Mouse (Mus musculus) ES-Bruce4 (cell line): ENCODE data around the gene Dlx4. TPM values are rescaled to one million over a fixed set of nuclear protein-coding genes. Genes with fewer than 3 reads are reported as not detected.
A peak's percentile ranks its signal among the peaks of the same experiment; 100 is the strongest.

Source experiments
- H3K27ac ChIP-seq: 2 replicates; pipeline ENCODE4 v1.5.1; 2012; ENCODE audit warnings: low read length, inconsistent platforms; ENCODE audit not compliant: insufficient read depth
- H3K27me3 ChIP-seq: 2 replicates; pipeline ENCODE4 v1.6.1; 2012; ENCODE audit warnings: mild to moderate bottlenecking, low read length, inconsistent platforms; ENCODE audit not compliant: control insufficient read depth, poor library complexity, insufficient read depth, severe bottlenecking
- H3K36me3 ChIP-seq: 2 replicates; pipeline ENCODE4 v1.6.1; 2012; ENCODE audit warnings: inconsistent platforms, mild to moderate bottlenecking, low read length, moderate library complexity; ENCODE audit not compliant: control insufficient read depth, poor library complexity, insufficient read depth, severe bottlenecking
- H3K4me1 ChIP-seq: one replicate; pipeline ENCODE4 v1.8.1; 2011; ENCODE audit warnings: low read length; ENCODE audit not compliant: control insufficient read depth, insufficient read depth
- H3K4me3 ChIP-seq: 2 replicates; pipeline ENCODE4 v1.5.1; 2011; ENCODE audit warnings: low read depth, mild to moderate bottlenecking, low read length
- H3K9ac ChIP-seq: 2 replicates; pipeline ENCODE4 v1.6.1; 2012; ENCODE audit warnings: low read depth, mild to moderate bottlenecking, inconsistent platforms; ENCODE audit not compliant: poor library complexity, severe bottlenecking
- H3K9me3 ChIP-seq: replicated peaks from 2 replicates; pipeline ENCODE4 v1.6.1; 2012; ENCODE audit warnings: mild to moderate bottlenecking, low read length, inconsistent platforms; ENCODE audit not compliant: control insufficient read depth, poor library complexity, insufficient read depth, severe bottlenecking
- CTCF ChIP-seq: IDR thresholded peaks from one replicate; pipeline ENCODE4 v1.8.1; 2011; ENCODE audit warnings: low read depth, low read length
- EP300 ChIP-seq: IDR thresholded peaks from 2 replicates; pipeline ENCODE4 v1.6.1; 2011; ENCODE audit warnings: low read depth, low read length; ENCODE audit not compliant: insufficient read depth
- POLR2A ChIP-seq: IDR thresholded peaks from one replicate; pipeline ENCODE4 v1.8.1; 2011; ENCODE audit warnings: low read length; ENCODE audit not compliant: insufficient read depth
- polyA plus RNA-seq: library from polyadenylated mRNA; stranded (reverse); fragments of >200 nt; gene quantifications from 2 replicates; pipeline ENCODE4 v1.2.4, GENCODE M21; 2011; ENCODE audit warnings: low read depth; ENCODE audit not compliant: missing spikeins, insufficient read depth, insufficient read length

Gene Dlx4
- polyA plus RNA-seq, 1 experiment = 0.96 TPM

GRCm38 (mm10) chr11:95104266-95104665, 41.8 kb downstream of the Dlx4 start:
- no peaks in the 10 kb centered on the region for H3K9me3 ChIP-seq
- H3K27me3 ChIP-seq = no peaks in the 10 kb centered on the region
- H3K27ac ChIP-seq = peak overlapping the region; percentile 32; the same call in 1 of the 2 replicates
- H3K4me1 ChIP-seq = peaks cover 5% of the 10 kb centered on the region
- 0 out of 2 replicates have a peak overlapping the region, but pooled peaks have one; percentile 51 for H3K9ac ChIP-seq
- TF ChIP-seq CTCF = no peak
- TF ChIP-seq EP300 = no peak
- TF ChIP-seq POLR2A = no peak
- H3K4me3 ChIP-seq = no peak overlapping the region
- no peaks in the 10 kb centered on the region for H3K36me3 ChIP-seq

GRCm38 (mm10) chr11:95102161-95102904, 43.7 kb downstream of the Dlx4 start:
- no peak overlapping the region for H3K4me3 ChIP-seq
- H3K4me1 ChIP-seq = peaks cover 5% of the 10 kb centered on the region
- no peak overlapping the region for H3K9ac ChIP-seq
- TF ChIP-seq POLR2A (no peak), EP300 (no peak), CTCF (no peak)
- H3K9me3 ChIP-seq = no peaks in the 10 kb centered on the region
- H3K27me3 ChIP-seq = no peaks in the 10 kb centered on the region
- H3K27ac ChIP-seq = no peak overlapping the region
- no peaks in the 10 kb centered on the region for H3K36me3 ChIP-seq

- Histone ChIP-seq H3K9ac (0 out of 2 replicates have a peak overlapping the region, but pooled peaks have one; percentile 21), H3K27me3 (no peaks in the 10 kb centered on the region), H3K9me3 (no peaks in the 10 kb centered on the region), H3K4me3 (no peak overlapping the region), H3K36me3 (no peaks in the 10 kb centered on the region), H3K27ac (no peak overlapping the region), H3K4me1 (peaks cover 8% of the 10 kb centered on the region)
- TF ChIP-seq EP300 = no peak
- TF ChIP-seq CTCF = no peak
- TF ChIP-seq POLR2A = no peak
Measured at GRCm38 (mm10) chr11:95101071-95101788, 44.8 kb downstream of the Dlx4 start.

- H3K9ac ChIP-seq = no peak overlapping the region
- H3K27ac ChIP-seq = no peak overlapping the region
- no peak overlapping the region for H3K4me3 ChIP-seq
- TF ChIP-seq POLR2A = no peak
- no peak for TF ChIP-seq CTCF
- TF ChIP-seq EP300 = no peak
- no peaks in the 10 kb centered on the region for H3K27me3 ChIP-seq
- no peaks in the 10 kb centered on the region for H3K9me3 ChIP-seq
- no peaks in the 10 kb centered on the region for H3K36me3 ChIP-seq
- H3K4me1 ChIP-seq = peaks cover 11% of the 10 kb centered on the region
Measured at GRCm38 (mm10) chr11:95100393-95100792, 45.7 kb downstream of the Dlx4 start.

GRCm38 (mm10) chr11:95098346-95099095, 47.5 kb downstream of the Dlx4 start:
- Histone ChIP-seq H3K9me3 (no peaks in the 10 kb centered on the region), H3K4me1 (peaks cover 11% of the 10 kb centered on the region), H3K9ac (no peak overlapping the region), H3K27me3 (no peaks in the 10 kb centered on the region), H3K36me3 (no peaks in the 10 kb centered on the region), H3K27ac (no peak overlapping the region), H3K4me3 (no peak overlapping the region)
- TF ChIP-seq EP300 (no peak), CTCF (no peak), POLR2A (no peak)

GRCm38 (mm10) chr11:95097889-95098288, 48.2 kb downstream of the Dlx4 start:
- TF ChIP-seq POLR2A (no peak), CTCF (no peak), EP300 (no peak)
- Histone ChIP-seq H3K36me3 (no peaks in the 10 kb centered on the region), H3K4me3 (no peak overlapping the region), H3K27me3 (no peaks in the 10 kb centered on the region), H3K9ac (no peak overlapping the region), H3K4me1 (peaks cover 11% of the 10 kb centered on the region), H3K27ac (no peak overlapping the region), H3K9me3 (no peaks in the 10 kb centered on the region)
